Mouse (Mus musculus): ENCODE measurements at regions not wholly inside any gene's neighbourhood (a gene's known extent, or its start where the extent isn't known, plus 50 kb on each side); places are given as distances from the start of the nearest gene placed in this dataset.

- Histone ChIP-seq H3K4me3 (ENCODE audit: insufficient read depth, low read length) (no peak overlapping the region), H3K27ac (ENCODE audit: insufficient read depth, low read depth, low read length) (no peak overlapping the region), H3K4me1 (ENCODE audit: control insufficient read depth, insufficient read depth, low read length) (no peaks in the 10 kb centered on the region)
- TF ChIP-seq CTCF (IDR thresholded peaks at IDR 0.05; ENCODE audit: low read depth, low read length) = no peak
- no peak for TF ChIP-seq POLR2A (IDR thresholded peaks at IDR 0.05; ENCODE audit: borderline replicate concordance, low read depth, low read length)
Measured at GRCm38 (mm10) chr3:51036700-51037306, 187.4 kb upstream of the Noct start.

GRCm38 (mm10) chr3:51042223-51042846, 181.9 kb upstream of the Noct start:
- Histone ChIP-seq H3K4me3 (ENCODE audit: insufficient read depth, low read length) (no peak overlapping the region), H3K4me1 (ENCODE audit: control insufficient read depth, insufficient read depth, low read length) (no peaks in the 10 kb centered on the region), H3K27ac (ENCODE audit: insufficient read depth, low read depth, low read length) (no peak overlapping the region)
- TF ChIP-seq CTCF (IDR thresholded peaks at IDR 0.05; ENCODE audit: low read depth, low read length) (no peak), POLR2A (IDR thresholded peaks at IDR 0.05; ENCODE audit: borderline replicate concordance, low read depth, low read length) (no peak)

GRCm38 (mm10) chr3:51048739-51049138, 175.5 kb upstream of the Noct start:
- no peak overlapping the region for H3K4me3 ChIP-seq (ENCODE audit: insufficient read depth, low read length)
- no peak overlapping the region for H3K27ac ChIP-seq (ENCODE audit: insufficient read depth, low read depth, low read length)
- no peak for TF ChIP-seq CTCF (IDR thresholded peaks at IDR 0.05; ENCODE audit: low read depth, low read length)
- no peak for TF ChIP-seq POLR2A (IDR thresholded peaks at IDR 0.05; ENCODE audit: borderline replicate concordance, low read depth, low read length)
- no peaks in the 10 kb centered on the region for H3K4me1 ChIP-seq (ENCODE audit: control insufficient read depth, insufficient read depth, low read length)

GRCm38 (mm10) chr3:51050156-51050555, 174.1 kb upstream of the Noct start:
- TF ChIP-seq POLR2A (IDR thresholded peaks at IDR 0.05; ENCODE audit: borderline replicate concordance, low read depth, low read length) = no peak
- Histone ChIP-seq H3K27ac (ENCODE audit: insufficient read depth, low read depth, low read length) (no peak overlapping the region), H3K4me1 (ENCODE audit: control insufficient read depth, insufficient read depth, low read length) (no peaks in the 10 kb centered on the region), H3K4me3 (ENCODE audit: insufficient read depth, low read length) (no peak overlapping the region)

GRCm38 (mm10) chr3:51055004-51055403, 169.2 kb upstream of the Noct start:
- no peak overlapping the region for H3K4me3 ChIP-seq (ENCODE audit: insufficient read depth, low read length)
- no peaks in the 10 kb centered on the region for H3K4me1 ChIP-seq (ENCODE audit: control insufficient read depth, insufficient read depth, low read length)
- H3K27ac ChIP-seq (ENCODE audit: insufficient read depth, low read depth, low read length) = no peak overlapping the region
- no peak for TF ChIP-seq POLR2A (IDR thresholded peaks at IDR 0.05; ENCODE audit: borderline replicate concordance, low read depth, low read length)
- TF ChIP-seq CTCF (IDR thresholded peaks at IDR 0.05; ENCODE audit: low read depth, low read length) = no peak

GRCm38 (mm10) chr3:51064201-51064600, 160.0 kb upstream of the Noct start:
- no peak overlapping the region for H3K4me3 ChIP-seq (ENCODE audit: insufficient read depth, low read length)
- TF ChIP-seq POLR2A (IDR thresholded peaks at IDR 0.05; ENCODE audit: borderline replicate concordance, low read depth, low read length) = no peak
- TF ChIP-seq CTCF (IDR thresholded peaks at IDR 0.05; ENCODE audit: low read depth, low read length) = no peak
- H3K27ac ChIP-seq (ENCODE audit: insufficient read depth, low read depth, low read length) = no peak overlapping the region
- H3K4me1 ChIP-seq (ENCODE audit: control insufficient read depth, insufficient read depth, low read length) = no peaks in the 10 kb centered on the region

- Histone ChIP-seq H3K4me1 (ENCODE audit: control insufficient read depth, insufficient read depth, low read length) (no peaks in the 10 kb centered on the region), H3K4me3 (ENCODE audit: insufficient read depth, low read length) (no peak overlapping the region), H3K27ac (ENCODE audit: insufficient read depth, low read depth, low read length) (no peak overlapping the region)
- no peak for TF ChIP-seq POLR2A (IDR thresholded peaks at IDR 0.05; ENCODE audit: borderline replicate concordance, low read depth, low read length)
- TF ChIP-seq CTCF (IDR thresholded peaks at IDR 0.05; ENCODE audit: low read depth, low read length) = no peak
Measured at GRCm38 (mm10) chr3:51066373-51066772, 157.9 kb upstream of the Noct start.

GRCm38 (mm10) chr3:51072417-51072816, 151.8 kb upstream of the Noct start:
- no peak overlapping the region for H3K4me3 ChIP-seq (ENCODE audit: insufficient read depth, low read length)
- TF ChIP-seq CTCF (IDR thresholded peaks at IDR 0.05; ENCODE audit: low read depth, low read length) (no peak), POLR2A (IDR thresholded peaks at IDR 0.05; ENCODE audit: borderline replicate concordance, low read depth, low read length) (no peak)
- H3K4me1 ChIP-seq (ENCODE audit: control insufficient read depth, insufficient read depth, low read length) = no peaks in the 10 kb centered on the region
- H3K27ac ChIP-seq (ENCODE audit: insufficient read depth, low read depth, low read length) = no peak overlapping the region

- TF ChIP-seq CTCF (IDR thresholded peaks at IDR 0.05; ENCODE audit: low read depth, low read length) (no peak), POLR2A (IDR thresholded peaks at IDR 0.05; ENCODE audit: borderline replicate concordance, low read depth, low read length) (no peak)
- H3K4me1 ChIP-seq (ENCODE audit: control insufficient read depth, insufficient read depth, low read length) = no peaks in the 10 kb centered on the region
- H3K27ac ChIP-seq (ENCODE audit: insufficient read depth, low read depth, low read length) = no peak overlapping the region
- H3K4me3 ChIP-seq (ENCODE audit: insufficient read depth, low read length) = no peak overlapping the region
Measured at GRCm38 (mm10) chr3:51073003-51073679, 151.1 kb upstream of the Noct start.

GRCm38 (mm10) chr3:51073743-51074319, 150.4 kb upstream of the Noct start:
- no peak for TF ChIP-seq POLR2A (IDR thresholded peaks at IDR 0.05; ENCODE audit: borderline replicate concordance, low read depth, low read length)
- no peak for TF ChIP-seq CTCF (IDR thresholded peaks at IDR 0.05; ENCODE audit: low read depth, low read length)
- Histone ChIP-seq H3K4me3 (ENCODE audit: insufficient read depth, low read length) (no peak overlapping the region), H3K27ac (ENCODE audit: insufficient read depth, low read depth, low read length) (no peak overlapping the region), H3K4me1 (ENCODE audit: control insufficient read depth, insufficient read depth, low read length) (no peaks in the 10 kb centered on the region)

All from bone marrow macrophage, adult 2 months (primary cell).